Mouse (Mus musculus): Measurements from ENCODE around the gene Klhl26.

Gene Klhl26

DNA sequence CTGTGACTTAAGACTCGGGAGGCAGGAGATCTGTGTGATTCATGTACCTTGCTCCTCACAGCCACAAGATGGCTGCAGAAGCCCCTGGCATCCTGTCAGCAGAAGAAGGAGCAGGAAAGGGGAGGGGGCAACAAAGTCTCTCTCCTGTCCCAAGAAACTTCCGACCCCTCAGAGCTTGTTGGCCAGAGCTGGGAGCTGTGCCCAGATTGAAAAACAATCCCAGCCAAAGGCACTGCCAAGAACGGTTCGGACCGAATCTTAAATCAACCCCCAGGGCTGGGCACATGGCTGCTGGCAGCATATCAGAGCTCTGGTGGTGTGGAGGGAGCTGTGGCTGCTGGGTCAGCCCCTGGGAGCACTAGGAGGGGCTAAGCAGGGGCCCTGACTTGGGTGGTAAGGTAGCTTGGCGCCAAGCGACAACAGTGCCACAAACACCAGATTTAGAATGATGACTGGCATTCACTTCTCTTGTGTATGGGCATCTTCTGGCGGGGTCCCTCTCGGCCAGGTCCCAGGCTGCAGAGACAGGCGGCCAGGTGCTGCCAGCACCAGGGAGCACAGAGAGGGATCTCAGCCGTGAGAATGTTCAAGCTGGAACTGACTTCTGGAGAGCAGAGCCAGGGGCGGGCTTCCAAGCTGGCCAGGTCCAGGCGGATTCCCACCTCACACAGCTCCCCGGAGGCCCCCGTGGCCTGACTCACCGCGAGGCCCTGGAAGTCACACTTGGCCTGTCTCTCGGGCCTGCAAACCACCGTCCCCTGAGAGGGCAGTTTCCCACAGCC lies 28.9 kb downstream of the Klhl26 start:
- DNase-seq (ENCODE audit: low read depth, low spot score) = no peak

GRCm38 (mm10) chr8:70445988-70446387 lies 30.8 kb downstream of the Klhl26 start:
- DNase-seq (ENCODE audit: low read depth, low spot score) = no peak

DNA sequence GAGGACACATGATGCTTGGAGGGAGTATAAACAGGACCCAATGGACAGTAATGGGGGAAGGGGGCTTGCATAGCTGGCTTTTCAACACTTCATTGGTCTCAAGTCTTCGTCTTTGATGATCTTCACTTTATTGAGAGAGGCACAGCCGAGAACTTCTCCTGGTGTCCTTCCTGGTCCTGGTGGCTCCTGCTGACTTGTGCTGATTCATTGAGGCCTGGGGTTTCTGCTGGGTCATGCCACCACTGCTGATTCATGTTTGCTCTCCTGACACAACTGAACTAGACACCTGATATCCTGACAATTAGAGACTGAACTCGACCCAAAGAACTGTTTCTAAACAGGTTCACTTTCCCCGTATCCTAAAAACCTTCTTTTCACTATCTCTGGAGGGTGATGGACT lies 33.4 kb downstream of the Klhl26 start:
- no peak for DNase-seq (ENCODE audit: low read depth, low spot score)

DNA sequence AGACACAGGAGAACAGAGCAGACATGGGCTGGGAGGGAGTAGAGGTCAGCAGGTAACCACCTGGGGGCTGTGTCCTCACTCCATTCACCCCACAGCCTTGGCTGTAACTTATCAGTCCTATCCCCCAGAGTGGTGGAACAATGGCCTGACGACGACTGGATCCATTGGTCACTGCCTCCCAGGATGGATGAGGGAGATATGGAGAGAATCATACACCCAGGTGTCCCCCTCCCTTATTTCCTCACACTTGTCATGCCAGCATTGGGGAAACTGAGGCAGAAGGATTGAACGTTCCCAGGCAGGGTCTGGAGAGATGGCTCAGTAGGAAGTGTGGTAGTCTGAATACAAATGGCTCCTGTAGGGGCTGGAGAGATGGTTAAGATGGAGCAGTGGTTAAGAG lies 35.2 kb downstream of the Klhl26 start:
- no peak for DNase-seq (ENCODE audit: low read depth, low spot score)

- no peak for DNase-seq (ENCODE audit: low read depth, low spot score)
Observed at GRCm38 (mm10) chr8:70440246-70440645, 36.5 kb downstream of the Klhl26 start.

DNA sequence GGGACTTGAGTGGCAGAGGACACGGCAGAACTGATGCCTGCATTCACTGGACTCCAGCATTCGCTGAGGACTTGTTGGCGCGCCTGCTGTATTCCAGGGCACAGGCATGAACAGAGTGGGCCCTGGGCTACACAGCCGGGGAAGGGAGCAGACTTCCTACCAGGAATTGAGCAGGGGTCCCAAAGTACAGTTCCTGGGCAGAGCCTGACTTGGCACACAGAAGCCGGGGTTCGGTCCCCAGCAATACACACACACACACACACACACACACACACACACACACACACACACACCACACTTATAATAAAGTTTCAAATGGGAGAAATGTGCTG lies 37.0 kb downstream of the Klhl26 start:
- no peak for DNase-seq (ENCODE audit: low read depth, low spot score)

DNA sequence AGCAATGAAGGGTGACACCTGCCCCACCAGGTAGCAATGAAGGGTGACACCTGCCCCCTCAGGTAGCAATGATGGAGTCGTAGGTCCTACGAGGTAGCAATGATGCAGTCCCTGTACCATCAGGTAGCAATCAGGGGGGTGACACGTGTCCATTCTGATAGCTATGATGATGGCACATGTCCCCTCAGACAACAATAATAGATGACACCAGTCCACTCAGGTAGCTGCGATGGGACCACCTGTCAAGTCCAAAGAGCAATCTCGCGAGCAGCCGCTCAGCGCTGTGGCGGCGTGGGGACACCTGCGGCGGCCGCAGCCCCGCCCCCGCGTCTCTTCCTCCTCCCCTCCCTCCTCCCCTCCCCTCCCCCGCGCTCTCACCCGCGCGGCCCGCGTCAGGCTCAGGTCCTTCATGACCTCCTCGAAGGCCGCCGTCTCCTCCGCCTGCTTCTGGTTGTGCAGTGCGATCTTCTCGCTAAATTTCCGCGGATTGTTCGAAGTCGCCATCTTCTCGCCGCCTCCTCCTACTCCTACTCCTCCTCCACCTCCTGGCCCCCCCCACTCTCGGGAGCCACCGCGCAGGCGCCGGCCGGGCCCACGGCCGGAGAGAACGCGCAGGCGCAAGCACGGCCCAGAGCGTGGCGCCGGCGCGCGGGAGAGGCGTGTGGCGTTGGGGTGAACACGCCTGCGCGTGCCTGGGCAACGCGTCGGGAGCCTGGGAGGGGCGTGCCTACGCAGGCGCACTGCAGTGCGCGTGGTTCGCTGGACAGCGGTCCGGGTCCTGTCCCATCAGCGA lies 37.5 kb downstream of the Klhl26 start, which contains the start of gene Crtc1:
TSS of gene Crtc1 (minus strand) at position 525 of the 793 bp plus-strand sequence.
- peak; percentile 97 for DNase-seq (ENCODE audit: low read depth, low spot score)

GRCm38 (mm10) chr8:70438423-70438822 lies 38.3 kb downstream of the Klhl26 start:
- no peak for DNase-seq (ENCODE audit: low read depth, low spot score)

DNA sequence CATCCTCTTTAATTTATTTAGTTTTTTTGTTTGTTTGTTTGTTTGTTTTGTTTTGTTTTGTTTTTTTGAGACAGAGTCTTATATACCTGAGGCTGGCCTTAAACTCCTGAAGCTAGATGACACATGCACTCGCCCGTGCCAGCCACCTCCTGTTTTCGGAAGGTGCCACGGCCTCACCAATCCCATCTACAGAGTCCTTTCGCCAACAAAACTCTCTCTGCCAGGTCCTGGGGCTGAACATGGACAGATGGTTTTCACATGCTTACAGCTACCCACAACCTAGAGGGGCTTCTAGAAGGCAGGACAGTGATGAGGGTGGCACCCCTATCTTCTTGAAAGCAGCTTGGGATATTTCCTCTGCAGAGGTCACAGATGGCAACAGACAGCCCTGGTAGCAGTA lies 41.6 kb downstream of the Klhl26 start:
- DNase-seq (ENCODE audit: low read depth, low spot score) = no peak

GRCm38 (mm10) chr8:70432991-70433536 lies 43.7 kb downstream of the Klhl26 start:
- DNase-seq (ENCODE audit: low read depth, low spot score) = no peak

DNA sequence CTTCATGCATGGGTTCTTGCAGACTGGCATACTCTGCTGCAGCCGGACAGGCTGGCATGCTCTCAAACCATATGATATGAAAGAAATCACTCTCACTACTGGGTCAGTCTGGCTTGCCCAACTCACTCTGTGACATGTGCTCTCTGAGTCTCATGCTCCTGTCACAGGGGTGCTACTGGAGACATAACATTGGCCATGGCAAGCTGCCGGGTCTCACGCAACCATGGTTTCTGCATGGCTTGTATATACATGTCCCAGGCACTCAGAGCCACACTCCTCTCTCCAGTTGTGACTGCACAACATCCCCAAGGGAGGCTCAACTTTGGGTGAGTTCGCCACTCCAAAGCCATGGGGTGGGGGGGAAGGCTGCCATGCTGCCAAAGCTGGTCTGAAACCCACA lies 45.6 kb downstream of the Klhl26 start:
- DNase-seq (ENCODE audit: low read depth, low spot score) = no peak

DNA sequence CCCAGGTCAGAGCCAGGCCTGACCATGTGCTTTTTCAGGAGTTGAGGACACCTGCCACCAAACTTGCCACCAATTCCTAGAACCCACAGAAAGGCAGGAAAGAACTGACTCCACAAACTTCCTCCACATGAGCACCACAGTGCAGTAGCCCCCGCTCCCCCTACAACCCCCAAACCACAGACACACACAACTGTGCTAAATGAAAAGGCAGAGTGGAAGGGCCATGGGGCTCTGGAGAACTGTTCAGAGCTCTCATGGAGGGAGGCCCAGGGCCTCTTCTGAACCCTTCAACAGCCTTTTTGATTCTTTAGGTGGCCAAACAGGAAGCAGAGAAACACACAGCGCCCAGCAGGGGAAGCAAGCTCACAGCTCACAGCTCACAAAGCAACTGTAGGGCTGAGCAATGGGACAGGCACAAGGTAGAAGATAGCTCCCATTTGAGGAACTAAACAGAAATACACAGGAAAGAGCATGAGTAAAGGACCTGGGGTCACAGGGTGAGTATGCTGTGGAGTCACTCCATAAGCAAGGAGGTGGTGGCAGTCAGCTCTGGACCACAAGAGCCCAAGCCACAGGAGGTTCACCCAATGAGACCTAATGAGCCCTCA lies 50.4 kb downstream of the Klhl26 start:
- DNase-seq (ENCODE audit: low read depth, low spot score) = no peak

DNA sequence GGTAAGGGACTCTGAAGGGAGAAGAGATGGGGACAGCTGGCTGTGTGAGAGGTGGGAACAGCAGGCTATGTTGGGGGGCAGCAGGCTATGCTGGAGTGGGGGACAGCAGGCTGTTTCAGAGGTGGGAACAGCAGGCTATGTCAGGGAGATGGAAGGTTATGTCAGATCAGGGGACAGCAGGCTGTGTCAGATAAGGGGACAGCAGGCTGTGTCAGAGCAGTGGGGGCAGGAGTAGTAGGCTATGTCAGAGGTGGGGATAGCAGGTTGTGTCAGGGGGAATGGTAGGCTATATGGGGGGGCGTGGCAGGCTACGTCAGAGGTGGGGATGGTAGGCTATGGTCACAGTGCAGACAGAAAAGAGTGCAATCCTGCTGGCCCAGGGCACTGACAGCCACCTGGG lies 54.0 kb downstream of the Klhl26 start:
- DNase-seq (ENCODE audit: low read depth, low spot score) = no peak

GRCm38 (mm10) chr8:70421349-70422104 lies 55.2 kb downstream of the Klhl26 start:
- no peak for DNase-seq (ENCODE audit: low read depth, low spot score)

DNA sequence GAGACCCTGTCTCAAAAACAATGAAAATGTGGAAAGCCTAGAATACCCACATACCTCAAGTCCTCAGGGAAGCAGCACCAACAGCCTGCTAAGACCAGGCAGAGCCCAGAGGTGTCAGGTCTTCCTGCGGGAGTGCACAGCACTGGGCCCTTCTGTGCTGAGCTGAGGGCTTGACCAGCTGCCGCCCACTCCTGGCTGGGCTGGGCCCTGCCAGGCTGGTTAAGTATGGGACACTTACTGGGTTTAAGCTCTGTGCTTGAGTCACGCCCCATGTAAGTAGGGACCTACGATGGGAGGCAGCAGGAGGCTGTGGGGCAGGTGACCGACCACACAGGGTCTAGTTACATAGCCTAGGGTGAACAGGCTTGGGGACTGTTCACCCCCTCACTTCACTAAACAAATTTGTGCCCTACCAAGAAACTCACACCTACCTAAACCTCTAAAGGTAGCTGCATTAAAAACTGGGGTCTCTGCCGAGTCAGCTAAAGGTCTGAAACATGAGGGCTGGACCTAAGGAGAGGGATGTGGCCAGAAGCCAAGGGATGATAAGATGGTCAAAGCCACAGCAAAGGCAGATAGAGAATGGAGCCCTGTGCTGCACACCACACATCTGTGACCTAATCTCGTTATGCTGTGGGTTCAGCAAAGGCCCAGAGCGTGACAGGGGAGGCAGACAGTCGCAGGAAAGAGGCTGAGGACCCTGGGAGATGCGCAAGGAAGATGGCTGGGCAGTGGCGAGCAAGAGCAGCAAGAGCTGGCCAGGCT lies 56.7 kb downstream of the Klhl26 start:
- DNase-seq (ENCODE audit: low read depth, low spot score) = no peak

- DNase-seq (ENCODE audit: low read depth, low spot score) = no peak
Observed at GRCm38 (mm10) chr8:70418954-70419353, 57.8 kb downstream of the Klhl26 start.

- no peak for DNase-seq (ENCODE audit: low read depth, low spot score)
Observed at GRCm38 (mm10) chr8:70417914-70418313, 58.9 kb downstream of the Klhl26 start.

GRCm38 (mm10) chr8:70416941-70417340 lies 59.8 kb downstream of the Klhl26 start:
- no peak for DNase-seq (ENCODE audit: low read depth, low spot score)

DNA sequence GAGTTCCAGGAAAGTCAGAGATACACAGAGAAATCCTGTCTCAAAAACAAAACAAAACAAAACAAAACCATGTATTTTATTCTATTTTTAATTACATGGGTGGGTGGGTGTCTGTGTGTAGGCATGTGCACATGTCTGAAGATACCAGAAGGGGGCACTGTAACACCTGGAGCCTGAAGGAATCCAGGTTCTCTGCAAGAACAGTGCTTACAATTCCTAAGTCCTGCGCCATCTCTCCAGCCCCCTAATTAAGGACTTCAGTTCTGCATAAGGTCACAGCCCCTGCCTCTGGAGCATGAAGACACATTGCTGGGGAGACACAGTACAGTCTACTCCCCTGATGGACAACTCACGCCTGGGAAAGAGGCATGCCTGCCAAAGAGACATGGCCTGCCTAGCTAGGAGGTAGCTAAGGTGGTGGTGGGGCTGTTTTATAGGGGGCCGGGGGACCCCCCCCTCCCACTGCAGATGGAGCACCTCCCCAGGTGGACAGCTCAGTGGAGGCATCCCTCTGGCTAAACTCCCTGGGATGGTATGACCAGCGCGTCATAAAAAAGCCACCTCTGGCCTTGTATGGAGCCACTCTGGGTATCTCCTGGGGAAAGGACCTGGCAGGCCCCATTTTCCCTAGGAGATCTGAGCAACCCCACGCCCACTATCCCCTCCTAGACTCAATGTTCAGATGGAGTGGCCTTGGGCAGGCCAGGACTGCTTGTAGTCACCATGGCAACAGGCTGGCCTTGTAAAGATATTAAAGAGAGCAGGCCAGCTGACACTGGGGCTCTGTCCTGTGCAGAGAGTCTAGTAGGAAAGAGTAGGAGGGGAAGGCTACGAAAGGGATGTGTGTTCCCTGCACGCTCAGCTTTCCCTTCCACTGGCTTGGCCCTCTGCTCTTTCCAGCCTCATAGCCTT lies 61.0 kb downstream of the Klhl26 start:
- DNase-seq (ENCODE audit: low read depth, low spot score) = peak; percentile 40

Data from WW6 (cell line).